Mouse (Mus musculus) T-helper 1 cell (primary cell): ENCODE results near the gene Smc4.

Experiments
- in situ Hi-C: fragments of 300-600 bp; cut with MboI, MseI; formaldehyde crosslinking; loops from one replicate; pipeline ENCODE4 v1.15.1; 2025; ENCODE audit warnings: high pct_unique_total_duplicates

Smc4 gene

GRCm38 (mm10) chr3:69017181-69017580, 12.6 kb downstream of the Smc4 start:
- in situ Hi-C loops, result loop anchor here (10.0 kb wide), 1 partner anchor 728 kb away; no protein-coding TSS in a partner anchor

- in situ Hi-C loops, result loop anchor here (10.0 kb wide), 1 partner anchor 726 kb away; no protein-coding TSS in a partner anchor
Observed at GRCm38 (mm10) chr3:69018635-69019034, 14.1 kb downstream of the Smc4 start.

GRCm38 (mm10) chr3:69020285-69020684, 15.7 kb downstream of the Smc4 start:
- in situ Hi-C loops, result loop anchor here (10.0 kb wide), 1 partner anchor 65 kb away; no protein-coding TSS in a partner anchor

GRCm38 (mm10) chr3:69020764-69021163, 16.2 kb downstream of the Smc4 start:
- in situ Hi-C loops, result loop anchor here (10.0 kb wide), 1 partner anchor 64 kb away; no protein-coding TSS in a partner anchor

- in situ Hi-C loops, result loop anchor here (10.0 kb wide), 1 partner anchor 59 kb away; no protein-coding TSS in a partner anchor
Observed at GRCm38 (mm10) chr3:69026133-69026783, 21.7 kb downstream of the Smc4 start.

- in situ Hi-C loops, result no loop called here
Observed at GRCm38 (mm10) chr3:69040105-69040504, 35.6 kb downstream of the Smc4 start.

GRCm38 (mm10) chr3:69041298-69041697, 36.8 kb downstream of the Smc4 start:
- in situ Hi-C loops, result no loop called here

- in situ Hi-C loops, result no loop called here
Observed at GRCm38 (mm10) chr3:69044167-69044591, 39.6 kb downstream of the Smc4 start.

- in situ Hi-C loops, result no loop called here
Observed at GRCm38 (mm10) chr3:69044645-69045399, 40.3 kb downstream of the Smc4 start, which contains the start of gene Trim59. Gene Trim59, minus strand, starts transcription at chr3:69044755.

- in situ Hi-C loops, result no loop called here
Observed at GRCm38 (mm10) chr3:69045400-69045703, 40.8 kb downstream of the Smc4 start.

GRCm38 (mm10) chr3:69045750-69046149, 41.2 kb downstream of the Smc4 start:
- in situ Hi-C loops, result no loop called here

GRCm38 (mm10) chr3:69046509-69046908, 42.0 kb downstream of the Smc4 start:
- in situ Hi-C loops, result no loop called here

GRCm38 (mm10) chr3:69047684-69048083, 43.1 kb downstream of the Smc4 start:
- in situ Hi-C loops, result no loop called here

GRCm38 (mm10) chr3:69049011-69049410, 44.5 kb downstream of the Smc4 start:
- in situ Hi-C loops, result no loop called here

- in situ Hi-C loops, result no loop called here
Observed at GRCm38 (mm10) chr3:69051894-69052293, 47.4 kb downstream of the Smc4 start.

GRCm38 (mm10) chr3:69054760-69055432, 50.4 kb downstream of the Smc4 start:
- in situ Hi-C loops, result no loop called here

- in situ Hi-C loops, result no loop called here
Observed at GRCm38 (mm10) chr3:69055871-69056270, 51.3 kb downstream of the Smc4 start.

GRCm38 (mm10) chr3:69060672-69061071, 56.1 kb downstream of the Smc4 start:
- in situ Hi-C loops, result no loop called here

GRCm38 (mm10) chr3:69062764-69063163, 58.2 kb downstream of the Smc4 start:
- in situ Hi-C loops, result no loop called here

- in situ Hi-C loops, result no loop called here
Observed at GRCm38 (mm10) chr3:69064005-69064404, 59.5 kb downstream of the Smc4 start.
